Mouse (Mus musculus): Measurements from ENCODE around the gene Lmo2.
"Not testable (repeated sequence)": the region's sequence is repeated elsewhere in the genome, so short reads cannot be mapped to it uniquely, and the experiment has no call there.

Gene Lmo2

GRCm38 (mm10) chr2:103992618-103993332 is 35.0 kb downstream of the Lmo2 start:
- Histone ChIP-seq H3K27me3 (ENCODE audit: insufficient read depth, low read length) (no peaks in the 10 kb centered on the region), H3K4me3 (replicated peaks; ENCODE audit: low read length) (peak overlapping the region; percentile 70), H3K9me3 (ENCODE audit: low read length) (no peaks in the 10 kb centered on the region), H3K36me3 (ENCODE audit: insufficient read depth, low read length) (no peaks in the 10 kb centered on the region), H3K4me1 (replicated peaks; ENCODE audit: low read depth, low read length) (peaks cover 19% of the 10 kb centered on the region)
- TF ChIP-seq CTCF (conservative IDR thresholded peaks at IDR 0.05; ENCODE audit: low read length) (no peak), POU5F1 (IDR thresholded peaks at IDR 0.05; ENCODE audit: borderline replicate concordance, low read length) (peak; percentile 89; the same call in 1 of the 2 replicates), NANOG (IDR thresholded peaks at IDR 0.05; ENCODE audit: borderline replicate concordance, low read length) (no peak; the same call in 1 of the 2 replicates)

GRCm38 (mm10) chr2:104001076-104001475 is 43.3 kb downstream of the Lmo2 start:
- Histone ChIP-seq H3K4me3 (replicated peaks; ENCODE audit: low read length) (no peak overlapping the region), H3K36me3 (ENCODE audit: insufficient read depth, low read length) (no peaks in the 10 kb centered on the region), H3K9me3 (ENCODE audit: low read length) (no peaks in the 10 kb centered on the region), H3K27me3 (ENCODE audit: insufficient read depth, low read length) (peaks cover 13% of the 10 kb centered on the region), H3K4me1 (replicated peaks; ENCODE audit: low read depth, low read length) (peaks cover 22% of the 10 kb centered on the region)
- TF ChIP-seq POU5F1 (IDR thresholded peaks at IDR 0.05; ENCODE audit: borderline replicate concordance, low read length), result no peak
- peak; percentile 81 for TF ChIP-seq CTCF (conservative IDR thresholded peaks at IDR 0.05; ENCODE audit: low read length)

GRCm38 (mm10) chr2:104001861-104002260 is 44.1 kb downstream of the Lmo2 start:
- no peak for TF ChIP-seq CTCF (conservative IDR thresholded peaks at IDR 0.05; ENCODE audit: low read length)
- no peak for TF ChIP-seq POU5F1 (IDR thresholded peaks at IDR 0.05; ENCODE audit: borderline replicate concordance, low read length)
- no peak for TF ChIP-seq NANOG (IDR thresholded peaks at IDR 0.05; ENCODE audit: borderline replicate concordance, low read length)
- Histone ChIP-seq H3K4me3 (replicated peaks; ENCODE audit: low read length) (no peak overlapping the region), H3K27me3 (ENCODE audit: insufficient read depth, low read length) (peaks cover 13% of the 10 kb centered on the region), H3K36me3 (ENCODE audit: insufficient read depth, low read length) (no peaks in the 10 kb centered on the region), H3K9me3 (ENCODE audit: low read length) (no peaks in the 10 kb centered on the region), H3K4me1 (replicated peaks; ENCODE audit: low read depth, low read length) (peaks cover 22% of the 10 kb centered on the region)

- Histone ChIP-seq H3K9me3 (ENCODE audit: low read length) (no peaks in the 10 kb centered on the region), H3K36me3 (ENCODE audit: insufficient read depth, low read length) (no peaks in the 10 kb centered on the region), H3K27me3 (ENCODE audit: insufficient read depth, low read length) (peaks cover 17% of the 10 kb centered on the region), H3K4me3 (replicated peaks; ENCODE audit: low read length) (peak overlapping the region; percentile 37), H3K4me1 (replicated peaks; ENCODE audit: low read depth, low read length) (peaks cover 22% of the 10 kb centered on the region)
- TF ChIP-seq CTCF (conservative IDR thresholded peaks at IDR 0.05; ENCODE audit: low read length) (peak; percentile 71), NANOG (IDR thresholded peaks at IDR 0.05; ENCODE audit: borderline replicate concordance, low read length) (no peak), POU5F1 (IDR thresholded peaks at IDR 0.05; ENCODE audit: borderline replicate concordance, low read length) (no peak)
These were observed 45.1 kb downstream of the Lmo2 start for GRCm38 (mm10) chr2:104002711-104003413.

- TF ChIP-seq NANOG (IDR thresholded peaks at IDR 0.05; ENCODE audit: borderline replicate concordance, low read length) (no peak), CTCF (conservative IDR thresholded peaks at IDR 0.05; ENCODE audit: low read length) (no peak), POU5F1 (IDR thresholded peaks at IDR 0.05; ENCODE audit: borderline replicate concordance, low read length) (no peak)
- Histone ChIP-seq H3K4me3 (replicated peaks; ENCODE audit: low read length) (no peak overlapping the region), H3K27me3 (ENCODE audit: insufficient read depth, low read length) (peaks cover 11% of the 10 kb centered on the region), H3K4me1 (replicated peaks; ENCODE audit: low read depth, low read length) (peaks cover 8% of the 10 kb centered on the region), H3K36me3 (ENCODE audit: insufficient read depth, low read length) (no peaks in the 10 kb centered on the region), H3K9me3 (ENCODE audit: low read length) (no peaks in the 10 kb centered on the region)
These were observed 50.2 kb downstream of the Lmo2 start for GRCm38 (mm10) chr2:104007793-104008519.

- H3K36me3 ChIP-seq (ENCODE audit: insufficient read depth, low read length); H3K9me3 ChIP-seq (ENCODE audit: low read length); H3K4me3 ChIP-seq (replicated peaks; ENCODE audit: low read length); H3K27me3 ChIP-seq (ENCODE audit: insufficient read depth, low read length); H3K4me1 ChIP-seq (replicated peaks; ENCODE audit: low read depth, low read length): not testable (repeated sequence)
These were observed 51.1 kb downstream of the Lmo2 start for GRCm38 (mm10) chr2:104008853-104009252.

GRCm38 (mm10) chr2:104023096-104023495 is 65.3 kb downstream of the Lmo2 start:
- peaks cover 12% of the 10 kb centered on the region; the same call in 1 of the 2 replicates for H3K9me3 ChIP-seq (ENCODE audit: low read length)
- peaks cover 3% of the 10 kb centered on the region for H3K4me1 ChIP-seq (replicated peaks; ENCODE audit: low read depth, low read length)
- H3K36me3 ChIP-seq (ENCODE audit: insufficient read depth, low read length), result no peaks in the 10 kb centered on the region
- no peak overlapping the region for H3K4me3 ChIP-seq (replicated peaks; ENCODE audit: low read length)
- no peak for TF ChIP-seq POU5F1 (IDR thresholded peaks at IDR 0.05; ENCODE audit: borderline replicate concordance, low read length)
- TF ChIP-seq NANOG (IDR thresholded peaks at IDR 0.05; ENCODE audit: borderline replicate concordance, low read length), result no peak
- no peak for TF ChIP-seq CTCF (conservative IDR thresholded peaks at IDR 0.05; ENCODE audit: low read length)
- H3K27me3 ChIP-seq (ENCODE audit: insufficient read depth, low read length), result no peaks in the 10 kb centered on the region

- TF ChIP-seq NANOG (IDR thresholded peaks at IDR 0.05; ENCODE audit: borderline replicate concordance, low read length), result no peak
- no peak for TF ChIP-seq CTCF (conservative IDR thresholded peaks at IDR 0.05; ENCODE audit: low read length)
- TF ChIP-seq POU5F1 (IDR thresholded peaks at IDR 0.05; ENCODE audit: borderline replicate concordance, low read length), result no peak
- H3K4me3 ChIP-seq (replicated peaks; ENCODE audit: low read length), result no peak overlapping the region
These were observed 66.9 kb downstream of the Lmo2 start for GRCm38 (mm10) chr2:104024656-104025055.

More at GRCm38 (mm10) chr2:104024656-104025055, 66.9 kb downstream of the Lmo2 start:
- Histone ChIP-seq H3K4me1 (replicated peaks; ENCODE audit: low read depth, low read length) (peaks cover 13% of the 10 kb centered on the region), H3K36me3 (ENCODE audit: insufficient read depth, low read length) (no peaks in the 10 kb centered on the region), H3K27me3 (ENCODE audit: insufficient read depth, low read length) (0 out of 2 replicates have a peak, but pooled peaks cover 7% of the 10 kb centered on the region), H3K9me3 (ENCODE audit: low read length) (peaks cover 12% of the 10 kb centered on the region; the same call in 1 of the 2 replicates)

Data from E14TG2a.4 (cell line).